Mouse (Mus musculus) stomach, embryonic 16.5 days (tissue): ENCODE measurements around the gene Bmp8b. TPM values are rescaled to one million over a fixed set of nuclear protein-coding genes. Genes with fewer than 3 reads are reported as not detected.
"Not testable (repeated sequence)": the region's sequence is repeated elsewhere in the genome, so short reads cannot be mapped to it uniquely, and the experiment has no call there.

Source experiments
- ATAC-seq: fragments of 200-750 bp; cut with Nextera tagmentation; 2 replicates; pipeline ENCODE4 v1.8.0; 2017; ENCODE audit warnings: moderate number of reproducible peaks, moderate TSS enrichment; ENCODE audit not compliant: insufficient read depth, low FRiP score
- H3K27ac ChIP-seq: fragments of 300-500 bp; sonication (generic); 2 replicates; pipeline ENCODE4 v1.5.1; 2014; ENCODE audit warnings: low read length
- H3K27me3 ChIP-seq: fragments of 300-500 bp; sonication (generic); 2 replicates; pipeline ENCODE4 v1.6.1; 2014; ENCODE audit warnings: low read length, control low read depth, mixed read lengths; ENCODE audit not compliant: control insufficient read depth, insufficient read depth
- H3K36me3 ChIP-seq: fragments of 300-500 bp; sonication (generic); 2 replicates; pipeline ENCODE4 v1.6.1; 2014; ENCODE audit warnings: low read length; ENCODE audit not compliant: control insufficient read depth, insufficient read depth
- H3K4me1 ChIP-seq: fragments of 300-500 bp; sonication (generic); 2 replicates; pipeline ENCODE4 v1.6.1; 2014; ENCODE audit warnings: low read length, control low read depth, mixed read lengths; ENCODE audit not compliant: control insufficient read depth, insufficient read depth
- H3K4me2 ChIP-seq: fragments of 300-500 bp; sonication (generic); 2 replicates; pipeline ENCODE4 v1.6.1; 2014; ENCODE audit warnings: low read depth, low read length, mixed read lengths
- H3K4me3 ChIP-seq: fragments of 300-500 bp; sonication (generic); replicated peaks from 2 replicates; pipeline ENCODE4 v1.5.1; 2014; ENCODE audit warnings: mild to moderate bottlenecking, low read length
- H3K9ac ChIP-seq: fragments of 300-500 bp; sonication (generic); 2 replicates; pipeline ENCODE4 v1.6.1; 2014; ENCODE audit warnings: low read length
- H3K9me3 ChIP-seq: fragments of 300-500 bp; sonication (generic); replicated peaks from 2 replicates; pipeline ENCODE4 v1.6.1; 2016; ENCODE audit warnings: low read length, control low read depth; ENCODE audit not compliant: control insufficient read depth
- WGBS: fragments of 180-500 bp; shearing (Covaris S2); extraction: QIAGEN DNeasy Blood & Tissue Kit; methylation state at CpG from one replicate; pipeline ENCODE4 v1.1.7; 2014; 5-methylcytosine and 5-hydroxymethylcytosine counted together
- polyA plus RNA-seq: library from polyadenylated mRNA; unstranded; fragments of >200 nt; fragmentation: Nextera tagmentation; extraction: Ambion mirVana; gene quantifications from 2 replicates; pipeline ENCODE4 v1.2.1, GENCODE M21; 2015

Gene Bmp8b
- polyA plus RNA-seq, 1 experiment from 2014 or later = 0.50 TPM

- Histone ChIP-seq H3K27me3 (no peaks in the 10 kb centered on the region), H3K9me3 (no peaks in the 10 kb centered on the region), H3K27ac (no peak overlapping the region), H3K4me3 (no peak overlapping the region), H3K4me1 (no peaks in the 10 kb centered on the region), H3K36me3 (no peaks in the 10 kb centered on the region), H3K4me2 (no peak overlapping the region), H3K9ac (no peak overlapping the region)
- ATAC-seq = no peak
- WGBS = 50% methylated on average over 2 of the region's 2 CpGs
These were observed 50.5 kb downstream of the Bmp8b start for GRCm38 (mm10) chr4:123155427-123155826.

DNA sequence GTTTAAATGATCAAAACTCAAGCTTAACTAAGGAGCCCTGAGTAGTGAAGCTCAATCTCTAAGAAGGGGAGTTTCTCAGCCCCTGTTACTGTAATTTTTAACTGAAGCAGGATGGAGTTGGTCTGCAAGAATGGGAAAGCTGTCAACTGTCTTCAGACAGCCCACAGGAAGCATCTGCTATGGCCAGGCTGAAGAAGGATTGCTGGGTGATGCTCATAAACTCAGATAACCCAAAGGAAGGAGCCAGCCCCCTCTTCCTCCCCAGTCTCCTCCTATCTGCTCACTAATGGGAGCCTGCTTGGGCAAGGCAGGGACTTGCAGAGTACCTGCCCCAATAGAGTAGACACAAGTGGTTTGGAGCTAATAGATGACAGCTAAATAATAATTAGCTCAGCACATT, 50.9 kb downstream of the Bmp8b start:
- H3K4me1 ChIP-seq = no peaks in the 10 kb centered on the region
- H3K4me3 ChIP-seq = no peak overlapping the region
- H3K27me3 ChIP-seq = no peaks in the 10 kb centered on the region
- ATAC-seq = no peak
- H3K36me3 ChIP-seq = no peaks in the 10 kb centered on the region
- no peak overlapping the region for H3K4me2 ChIP-seq
- no peaks in the 10 kb centered on the region for H3K9me3 ChIP-seq
- H3K27ac ChIP-seq = no peak overlapping the region
- H3K9ac ChIP-seq = no peak overlapping the region

GRCm38 (mm10) chr4:123160571-123160970, 55.6 kb downstream of the Bmp8b start:
- no peak overlapping the region for H3K4me2 ChIP-seq
- H3K4me1 ChIP-seq = peaks cover 7% of the 10 kb centered on the region; the same call in 1 of the 2 replicates
- H3K27me3 ChIP-seq = no peaks in the 10 kb centered on the region
- no peak overlapping the region for H3K27ac ChIP-seq
- ATAC-seq = no peak
- no peak overlapping the region for H3K9ac ChIP-seq
- H3K4me3 ChIP-seq = no peak overlapping the region
- H3K9me3 ChIP-seq = no peaks in the 10 kb centered on the region
- WGBS = 71% methylated on average over 6 of the region's 6 CpGs
- no peaks in the 10 kb centered on the region for H3K36me3 ChIP-seq

GRCm38 (mm10) chr4:123161251-123161650, 56.3 kb downstream of the Bmp8b start:
- not testable (repeated sequence) for H3K4me1 ChIP-seq, H3K4me2 ChIP-seq, H3K27ac ChIP-seq, ATAC-seq, H3K9ac ChIP-seq, H3K36me3 ChIP-seq, H3K4me3 ChIP-seq, H3K27me3 ChIP-seq, H3K9me3 ChIP-seq
- WGBS = 68% methylated on average over 3 of the region's 3 CpGs

GRCm38 (mm10) chr4:123162305-123162917, 57.4 kb downstream of the Bmp8b start:
- peak overlapping the region; percentile 39 for H3K4me2 ChIP-seq

GRCm38 (mm10) chr4:123164157-123164556, 59.2 kb downstream of the Bmp8b start:
- Histone ChIP-seq H3K9ac (no peak overlapping the region), H3K36me3 (no peaks in the 10 kb centered on the region), H3K4me1 (peaks cover 7% of the 10 kb centered on the region; the same call in 1 of the 2 replicates), H3K27me3 (no peaks in the 10 kb centered on the region), H3K9me3 (0 out of 2 replicates have a peak, but pooled peaks cover 3% of the 10 kb centered on the region), H3K4me2 (no peak overlapping the region), H3K4me3 (no peak overlapping the region), H3K27ac (no peak overlapping the region)
- WGBS = 57% methylated on average over 15 of the region's 15 CpGs
- no peak for ATAC-seq

More at GRCm38 (mm10) chr4:123162305-123162917, 57.4 kb downstream of the Bmp8b start:
- H3K36me3 ChIP-seq = no peaks in the 10 kb centered on the region
- 13% methylated on average over 15 of the region's 15 CpGs for WGBS
- peak overlapping the region; percentile 39; the same call in 1 of the 2 replicates for H3K9ac ChIP-seq
- ATAC-seq = no peak
- peaks cover 7% of the 10 kb centered on the region; the same call in 1 of the 2 replicates for H3K4me1 ChIP-seq
- no peak overlapping the region for H3K27ac ChIP-seq
- H3K27me3 ChIP-seq = no peaks in the 10 kb centered on the region
- 0 out of 2 replicates have a peak overlapping the region, but pooled peaks have one; percentile 10 for H3K4me3 ChIP-seq
- 0 out of 2 replicates have a peak, but pooled peaks cover 3% of the 10 kb centered on the region for H3K9me3 ChIP-seq

- ATAC-seq = no peak
- Histone ChIP-seq H3K4me1 (no peaks in the 10 kb centered on the region), H3K4me2 (no peak overlapping the region)
These were observed 66.8 kb downstream of the Bmp8b start for GRCm38 (mm10) chr4:123171811-123172210.

More at GRCm38 (mm10) chr4:123171811-123172210, 66.8 kb downstream of the Bmp8b start:
- Histone ChIP-seq H3K36me3 (no peaks in the 10 kb centered on the region), H3K9ac (no peak overlapping the region), H3K27ac (no peak overlapping the region), H3K27me3 (peaks cover 7% of the 10 kb centered on the region; the same call in 1 of the 2 replicates), H3K4me3 (no peak overlapping the region), H3K9me3 (no peaks in the 10 kb centered on the region)

Other genes with a start within 250 kb of the Bmp8b start
- gene Cap1, start 219.1 kb upstream of the Bmp8b start, polyA plus RNA-seq = 75.1 and 99.6 TPM in 2 replicates
- gene Mfsd2a, start 144.0 kb upstream of the Bmp8b start, polyA plus RNA-seq = 5.8 and 8.4 TPM in 2 replicates
- 13.0 and 13.8 TPM in 2 replicates for gene Mycl, start 109.5 kb upstream of the Bmp8b start, polyA plus RNA-seq
- 20.1 and 21.2 TPM in 2 replicates for gene Trit1, start 88.6 kb upstream of the Bmp8b start, polyA plus RNA-seq
- gene Oxct2b, start 11.1 kb downstream of the Bmp8b start, polyA plus RNA-seq = 0.22 TPM in 1 of 2 replicates, not detected in the other
- 79.4 and 85.4 TPM in 2 replicates for gene Ppie, start 34.8 kb downstream of the Bmp8b start, polyA plus RNA-seq
- gene Hpcal4, start 78.1 kb downstream of the Bmp8b start, polyA plus RNA-seq = 3.8 and 4.2 TPM in 2 replicates
- gene Nt5c1a, start 96.3 kb downstream of the Bmp8b start, polyA plus RNA-seq = not detected in 2 replicates
- gene Heyl, start 128.4 kb downstream of the Bmp8b start, polyA plus RNA-seq = 18.5 and 21.3 TPM in 2 replicates
- gene Pabpc4, start 157.2 kb downstream of the Bmp8b start, polyA plus RNA-seq = 31.2 and 42.5 TPM in 2 replicates
- not detected in 2 replicates for gene Oxct2a, start 218.5 kb downstream of the Bmp8b start, polyA plus RNA-seq
- gene Bmp8a, start 238.1 kb downstream of the Bmp8b start, polyA plus RNA-seq = 0.48 and 0.65 TPM in 2 replicates